Mouse (Mus musculus) T-cell, adult 2 months (primary cell): ENCODE results near the gene Glb1.
A peak's percentile ranks its signal among the peaks of the same experiment; 100 is the strongest.
"Not testable (repeated sequence)": the region's sequence is repeated elsewhere in the genome, so short reads cannot be mapped to it uniquely, and the experiment has no call there.

Experiments
- DNase-seq: peaks from one replicate; pipeline ENCODE4 v3.0.0; 2022; ENCODE audit warnings: low spot score

The Glb1 gene

GRCm38 (mm10) chr9:114501913-114502312 lies 101.0 kb downstream of the Glb1 start:
- DNase-seq: no peak

GRCm38 (mm10) chr9:114502711-114503427 lies 102.0 kb downstream of the Glb1 start:
- no peak for DNase-seq

DNA sequence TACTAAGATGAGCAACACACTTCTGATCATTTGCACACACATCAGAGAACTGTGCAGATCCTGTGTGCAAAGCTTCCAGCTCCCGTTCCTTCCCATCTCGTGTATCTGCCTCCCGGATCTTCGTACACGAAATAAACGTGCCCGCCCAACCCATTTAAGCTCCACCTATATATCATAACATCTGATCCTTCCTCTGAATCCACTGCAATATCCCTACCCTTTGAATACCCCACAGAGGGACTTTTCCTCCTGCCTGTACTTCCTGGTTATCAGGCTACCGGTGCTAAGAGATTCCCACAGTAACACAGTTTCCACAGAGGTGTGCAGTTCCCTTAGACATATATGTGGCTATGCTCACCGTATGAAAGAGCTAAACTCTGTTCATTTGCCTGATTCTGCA lies 103.9 kb downstream of the Glb1 start, which contains the start of gene Ccr4:
Gene Ccr4 (minus strand): TSS at position 101 of the 400 bp plus-strand sequence.
- no peak for DNase-seq

DNA sequence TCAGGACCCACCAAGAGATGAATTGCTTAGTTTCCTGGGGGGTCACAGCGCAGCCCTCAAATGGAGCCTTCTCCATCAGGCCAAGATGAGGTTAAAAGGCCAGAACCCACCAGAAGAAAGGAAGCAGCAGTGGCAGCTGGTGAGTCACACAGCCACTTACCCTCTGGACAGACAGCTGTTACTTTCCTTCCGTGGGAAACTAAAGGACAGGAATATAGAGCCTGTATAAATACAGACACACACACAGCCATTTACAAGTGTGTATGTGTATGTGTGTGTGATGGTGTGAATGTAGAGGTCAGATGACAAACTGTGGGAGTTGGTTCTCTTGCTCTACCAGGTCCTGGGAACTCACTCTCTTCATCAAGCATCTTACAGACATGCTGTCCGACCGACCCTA lies 105.7 kb downstream of the Glb1 start:
- DNase-seq: no peak

- peak; percentile 22 for DNase-seq
Observed at GRCm38 (mm10) chr9:114507421-114507820, 106.5 kb downstream of the Glb1 start.

DNA sequence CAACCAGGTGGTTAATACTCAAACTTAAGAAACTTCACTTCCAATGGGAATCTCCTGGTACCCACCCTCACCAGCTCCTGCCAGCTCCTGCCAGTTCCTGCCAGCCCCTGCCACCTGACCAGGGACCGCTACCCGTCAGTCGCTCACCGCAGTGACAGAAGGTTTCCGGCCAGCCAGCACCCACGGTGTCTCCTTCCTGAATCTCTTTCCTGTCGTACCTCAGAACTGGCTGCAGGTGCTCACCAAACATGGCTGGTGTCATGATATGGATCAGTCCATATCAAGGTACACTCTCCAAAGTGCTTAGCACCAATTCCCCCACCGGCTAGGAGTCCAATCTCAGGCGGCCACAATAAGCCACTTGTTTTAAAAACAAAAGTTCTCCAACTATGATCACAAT lies 108.9 kb downstream of the Glb1 start:
- peak; percentile 66 for DNase-seq

DNA sequence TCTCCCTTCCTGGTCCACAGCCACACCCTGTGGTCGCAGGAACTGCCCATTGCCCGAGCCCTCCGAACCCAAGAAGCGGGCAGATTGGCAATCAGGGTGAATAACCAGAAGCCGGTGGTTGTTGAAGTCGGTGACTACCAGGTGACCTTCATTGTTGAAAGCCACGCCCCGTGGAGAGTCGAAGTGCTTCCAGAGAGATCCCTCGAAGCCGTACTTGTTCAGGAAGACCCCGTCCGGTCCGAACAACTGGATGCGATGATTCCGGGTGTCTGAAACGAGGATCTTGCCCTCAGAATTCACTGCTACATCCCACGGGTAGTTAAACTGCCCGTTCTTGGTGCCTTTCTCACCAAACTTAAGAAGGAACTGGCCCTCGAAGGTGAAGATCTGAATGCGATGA lies 112.0 kb downstream of the Glb1 start:
- DNase-seq: no peak

- no peak for DNase-seq
Observed at GRCm38 (mm10) chr9:114515364-114515763, 114.5 kb downstream of the Glb1 start, which contains the start of gene C130032M10Rik. TSS of gene C130032M10Rik (plus strand) at chr9:114515697.

- no peak for DNase-seq
Observed at GRCm38 (mm10) chr9:114517924-114518497, 117.1 kb downstream of the Glb1 start.

- no peak for DNase-seq
Observed at GRCm38 (mm10) chr9:114518812-114519477, 118.1 kb downstream of the Glb1 start.

DNA sequence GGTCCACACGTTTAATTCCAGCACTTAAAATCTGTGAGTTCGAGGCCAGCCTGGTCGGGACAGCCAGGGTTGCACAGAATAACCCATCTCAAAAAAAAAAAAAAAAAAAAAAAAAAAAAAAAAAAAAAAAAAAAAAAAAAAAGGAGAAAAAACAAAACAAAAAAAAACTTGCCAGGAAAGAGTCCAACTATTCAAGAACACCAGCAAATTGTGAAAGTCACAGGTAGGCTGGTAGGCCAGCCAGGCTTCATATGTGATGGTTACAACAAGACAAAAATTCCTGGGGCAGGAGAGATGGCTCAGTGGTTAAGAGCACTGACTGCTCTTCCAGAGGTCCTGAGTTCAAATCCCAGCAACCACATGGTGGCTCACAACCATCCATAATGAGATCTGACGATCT lies 119.7 kb downstream of the Glb1 start:
- DNase-seq: not testable (repeated sequence)

GRCm38 (mm10) chr9:114522041-114522440 lies 121.2 kb downstream of the Glb1 start:
- DNase-seq: no peak

GRCm38 (mm10) chr9:114522501-114522900 lies 121.6 kb downstream of the Glb1 start:
- DNase-seq: no peak
